Mouse (Mus musculus) lung, adult 2 months (tissue): ENCODE measurements around the gene Man1c1.
A peak's percentile ranks its signal among the peaks of the same experiment; 100 is the strongest.

Source experiments
- CTCF ChIP-seq: fragments of 200-500 bp; IDR thresholded peaks from 2 replicates; pipeline ENCODE4 v1.5.1; 2011; ENCODE audit warnings: mild to moderate bottlenecking, low read length, control low read depth; ENCODE audit not compliant: insufficient read depth
- POLR2A ChIP-seq: fragments of 200-500 bp; IDR thresholded peaks from 2 replicates; pipeline ENCODE4 v1.6.1; 2011; ENCODE audit warnings: low read depth, mild to moderate bottlenecking, control low read depth, low read length, borderline replicate concordance; ENCODE audit errors: extremely low read depth

- TF ChIP-seq CTCF (peak; percentile 65), POLR2A (no peak)
Measured at GRCm38 (mm10) chr4:134583513-134583912, 120.6 kb downstream of the Man1c1 start.
